Mouse (Mus musculus) olfactory bulb, adult 2 months (tissue): ENCODE measurements around the gene Atp6v1g3.

Source experiments
- CTCF ChIP-seq: fragments of 200-500 bp; IDR thresholded peaks from 2 replicates; pipeline ENCODE4 v1.5.1; 2012; ENCODE audit warnings: low read depth, mild to moderate bottlenecking, low read length, moderate library complexity; ENCODE audit not compliant: insufficient read depth
- POLR2A ChIP-seq: fragments of 200-500 bp; IDR thresholded peaks from 2 replicates; pipeline ENCODE4 v1.6.1; 2012; ENCODE audit warnings: mild to moderate bottlenecking, low read depth, low read length, moderate library complexity; ENCODE audit not compliant: insufficient read depth

DNA sequence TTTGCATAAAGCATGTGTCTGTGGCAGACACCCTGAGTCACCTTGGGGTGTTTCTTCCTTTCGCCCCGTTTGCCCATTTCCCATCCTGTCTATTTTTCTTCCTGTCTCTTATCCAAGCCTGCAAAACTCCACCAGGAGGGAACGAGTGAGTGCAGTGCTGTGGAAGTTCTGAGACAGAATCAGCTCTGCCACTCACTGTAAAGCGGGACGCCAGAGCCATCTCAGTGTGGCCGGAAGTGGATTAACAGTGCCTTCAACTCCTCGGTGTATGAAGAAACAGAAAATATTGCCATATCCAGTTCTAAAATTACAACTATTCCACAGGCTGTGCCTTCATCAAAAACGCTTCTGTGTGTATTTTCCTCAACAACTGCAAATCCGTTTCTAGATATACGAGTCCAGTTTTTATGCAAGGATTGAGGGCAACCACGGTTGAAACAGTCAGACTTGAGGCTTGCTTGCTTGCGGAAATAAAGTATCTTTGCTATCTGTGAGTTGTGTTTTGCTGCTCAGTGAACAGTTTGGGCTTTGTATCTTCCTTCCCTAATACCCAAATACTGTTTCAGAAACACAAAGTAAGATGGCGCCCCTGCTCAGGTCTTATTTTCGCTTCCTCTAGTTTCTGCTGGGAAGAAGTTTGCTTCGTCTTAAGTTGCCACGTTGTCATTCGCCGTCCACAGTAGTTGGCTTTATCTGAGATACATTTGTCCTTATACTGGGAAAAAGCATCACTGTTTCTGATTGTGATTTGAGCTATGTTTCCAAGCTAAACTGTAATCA is 54.1 kb downstream of the Atp6v1g3 start:
- TF ChIP-seq CTCF (no peak), POLR2A (no peak)
